17 mouse cellular contexts compared by ENCODE assay signal in genomic region chr1:55748516-55748915, GRCm38 (mm10).
A peak's percentile ranks its signal among the peaks of the same experiment; 100 is the strongest.
DNase-seq lines count a peak whose midpoint lies in the region.
"Had no signal": no experiment of that assay in that cellular context is flagged by ENCODE, and none has a peak within 500 bp of the region (broad histone marks: within the 10 kb centered on the region; RNA-seq: fewer than 3 reads in every experiment).

No protein-coding gene starts in this region.

- peak; percentile 16 for DNase-seq in cerebellum, adult 9-11 months
- no peak for DNase-seq in cerebellum, postnatal 36 days
- peak; percentile 74 for DNase-seq in layer of hippocampus, adult 9-11 months
- no peak for DNase-seq in layer of hippocampus, postnatal 36 days
- peak; percentile 7 for DNase-seq in A20 (ENCODE audit: low read depth, low spot score)
- peak; percentile 88 for DNase-seq in brain, adult 2 months (ENCODE audit: low read depth, low spot score)
- DNase-seq in embryo, embryonic 11 days: no peak
- DNase-seq: adrenal gland, postnatal 10 days; cerebellum, adult 18-20 months; forebrain, postnatal 0 days; gastrocnemius, postnatal 14 days; heart, postnatal 14 days; kidney, adult 11 months; kidney, postnatal 14 days; liver, embryonic 13.5 days; lung, adult 18-20 months; lung, postnatal 4 days had no signal

Comparison
In these comparisons a context has a peak if more than half of its experiments do, and no peak if none do; other contexts are left out.
1. DNase-seq: peak in cerebellum, adult 9-11 months (single experiment), layer of hippocampus, adult 9-11 months (single experiment), A20 (single experiment) and brain, adult 2 months (single experiment); none in cerebellum, postnatal 36 days (0 of 2), layer of hippocampus, postnatal 36 days (0 of 2) and embryo, embryonic 11 days (single experiment).